Mouse (Mus musculus) ZHBTc4 (cell line): ENCODE measurements around the gene Usp30.
A peak's percentile ranks its signal among the peaks of the same experiment; 100 is the strongest.

Experiments
- DNase-seq: peaks from one replicate; pipeline ENCODE4 v3.0.0-alpha.2; 2011; ENCODE audit warnings: low read depth, low spot score

Gene Usp30

DNA sequence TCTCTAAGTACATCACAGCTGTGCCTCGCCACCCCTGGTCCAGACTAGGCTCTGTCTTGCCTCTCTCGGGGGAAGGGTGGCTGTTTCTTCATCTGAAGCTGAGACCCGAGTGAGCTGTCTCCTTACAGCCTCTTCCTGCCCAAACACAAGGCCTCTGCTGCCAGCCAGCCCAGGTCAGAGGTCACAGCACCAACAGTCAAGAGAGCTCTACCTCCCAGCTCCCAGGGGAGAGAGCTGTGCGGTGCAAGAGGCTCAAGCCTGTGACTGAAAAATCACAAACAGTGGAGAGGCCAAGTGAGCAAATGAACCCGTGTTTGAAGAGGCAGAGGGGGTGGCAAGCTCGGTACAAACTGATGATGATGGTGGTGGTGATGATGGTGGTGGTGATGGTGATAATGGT, 1.3 kb downstream of the Usp30 start:
- no peak for DNase-seq

DNA sequence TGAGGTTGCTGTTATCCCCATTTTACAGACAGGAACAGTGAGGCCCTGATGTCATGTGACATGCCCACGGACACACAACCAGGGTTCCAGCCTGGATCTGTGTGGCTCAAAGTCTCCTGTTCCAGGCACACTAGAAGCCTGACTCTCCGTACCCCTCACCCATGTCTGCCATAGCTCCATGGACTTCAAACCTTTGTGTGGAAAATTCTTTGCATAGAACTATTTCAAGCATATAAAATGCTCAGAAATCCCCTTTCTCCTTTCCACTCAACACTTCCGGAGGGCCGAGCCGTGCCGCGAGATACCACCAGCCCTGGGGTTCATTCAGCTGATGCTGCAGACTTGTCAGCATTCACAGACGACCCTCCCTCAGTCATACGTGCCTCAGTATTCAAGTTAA, 2.3 kb downstream of the Usp30 start:
- no peak for DNase-seq

DNA sequence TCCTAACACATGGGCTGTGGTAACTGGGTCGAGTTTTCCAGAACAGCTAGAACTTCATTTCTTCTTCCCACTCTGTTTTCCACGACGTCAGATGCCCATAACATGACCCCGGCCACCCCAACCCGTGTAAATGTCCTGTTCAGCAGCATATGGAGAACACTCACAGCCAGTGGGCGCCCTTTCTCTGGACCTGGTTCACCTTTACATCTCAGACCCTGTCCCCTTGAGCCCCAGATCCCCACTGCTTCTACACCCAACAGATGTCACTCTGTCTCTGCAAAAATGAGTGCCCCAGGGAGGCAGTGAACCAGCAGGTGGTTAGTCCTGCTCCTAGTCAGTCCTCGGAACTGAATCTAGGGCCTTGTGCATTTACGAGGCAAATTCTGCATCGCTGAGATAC, 2.7 kb downstream of the Usp30 start:
- no peak for DNase-seq

DNA sequence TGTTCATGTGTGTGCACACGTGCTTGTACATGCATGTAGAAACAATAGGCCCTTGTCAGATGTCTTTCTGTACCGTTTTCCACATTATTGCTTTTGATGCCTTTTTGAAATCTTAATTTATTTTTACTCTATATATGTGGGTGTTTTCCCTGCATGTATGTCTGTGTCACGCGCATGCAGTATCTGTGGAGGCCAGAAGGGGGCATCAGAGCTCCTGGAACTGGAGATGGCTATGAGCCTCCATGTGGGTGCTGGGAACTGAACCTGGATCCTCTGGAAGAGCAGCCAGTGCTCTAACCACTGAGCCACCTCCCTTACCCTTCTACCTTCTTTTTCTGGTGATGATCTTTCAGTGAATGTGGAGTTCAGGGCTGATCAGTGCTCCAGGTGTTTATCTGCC, 5.6 kb downstream of the Usp30 start:
- peak; percentile 52 for DNase-seq

DNA sequence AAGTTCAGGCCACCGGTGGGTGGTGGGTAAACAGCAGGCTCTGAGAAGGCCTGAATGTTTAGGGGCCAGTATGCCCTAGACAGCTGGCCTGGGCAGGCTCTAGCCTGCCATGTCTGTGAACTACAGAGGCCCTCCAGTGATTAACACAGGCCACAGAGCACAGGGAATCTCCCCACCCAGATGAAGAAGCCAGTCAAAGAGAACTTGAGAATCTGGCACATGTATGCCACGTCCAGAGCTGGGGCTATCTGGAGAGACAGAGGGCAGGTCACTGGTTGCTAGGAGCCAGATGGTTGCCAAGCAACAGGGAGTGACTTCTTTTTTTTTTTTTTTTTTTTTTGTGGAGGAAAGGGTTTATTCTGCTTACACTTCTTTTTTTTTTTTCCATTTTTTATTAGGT, 7.0 kb downstream of the Usp30 start:
- no peak for DNase-seq

DNA sequence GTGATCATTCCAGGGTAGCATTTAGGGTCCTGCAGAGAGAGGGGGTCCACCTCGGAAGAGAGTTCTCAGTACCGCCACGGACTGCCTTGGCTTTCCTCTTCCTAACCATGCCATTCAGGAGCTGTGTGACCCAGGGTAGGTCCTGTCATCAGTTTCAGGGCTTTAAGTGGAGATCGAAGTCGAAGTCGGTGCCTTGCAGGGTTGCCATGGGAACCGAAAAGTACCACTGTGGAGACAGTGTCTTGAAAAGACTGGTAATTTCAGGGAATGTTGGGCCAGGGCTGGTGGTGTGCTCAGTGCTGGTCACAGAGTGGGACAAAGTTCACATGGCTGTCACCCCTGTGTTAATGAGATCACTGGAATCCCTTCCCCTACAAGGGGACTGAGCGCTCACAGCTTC, 11.7 kb downstream of the Usp30 start:
- no peak for DNase-seq

DNA sequence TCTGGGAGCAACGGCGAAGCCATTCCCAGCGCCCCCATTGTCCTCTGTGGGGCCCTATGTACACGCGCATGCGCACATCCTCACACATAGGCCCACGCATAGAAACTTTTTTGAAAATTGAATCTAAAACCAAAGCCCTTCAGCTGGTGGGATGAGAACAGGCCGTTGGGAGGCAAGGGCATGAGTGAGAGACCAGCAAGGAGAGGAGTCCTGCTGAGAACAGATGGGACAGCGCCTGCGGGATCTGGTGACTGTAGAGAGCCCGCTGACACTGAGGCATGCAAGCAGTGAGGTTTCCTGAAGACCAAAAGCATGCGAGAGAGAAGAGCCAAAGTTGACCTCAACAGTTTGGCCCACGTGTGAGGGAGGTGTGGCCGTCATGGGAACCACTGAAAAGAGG, 20.2 kb downstream of the Usp30 start:
- DNase-seq: no peak

DNA sequence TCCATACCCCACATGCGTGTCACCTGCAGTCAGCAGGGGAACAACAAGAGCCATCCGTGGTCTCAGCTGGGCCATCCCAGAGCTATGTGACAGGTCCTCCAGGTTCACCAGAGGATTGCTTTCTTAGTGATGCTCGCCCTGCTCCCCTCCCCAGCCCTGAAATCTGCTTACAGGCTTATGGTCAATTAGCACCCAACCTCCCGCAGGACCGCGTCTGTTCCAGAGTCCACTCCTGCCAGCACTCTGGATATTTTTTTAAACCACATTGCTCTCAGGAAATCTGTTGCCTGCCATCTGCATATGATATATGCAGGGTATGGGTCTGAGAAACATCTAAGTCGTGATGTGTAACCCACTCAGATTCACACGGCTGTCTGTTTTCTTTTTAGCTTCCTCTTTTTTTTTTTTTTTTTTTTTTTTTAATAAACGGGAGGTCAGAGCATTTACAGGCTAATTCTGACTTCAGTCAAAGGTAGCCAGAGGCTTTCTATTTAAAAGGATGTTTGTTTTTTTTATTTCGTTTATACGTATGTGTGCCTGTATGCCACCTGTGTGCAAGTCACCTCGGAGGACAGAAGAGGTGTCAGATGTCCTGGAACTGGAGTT, 22.7 kb downstream of the Usp30 start:
- no peak for DNase-seq

DNA sequence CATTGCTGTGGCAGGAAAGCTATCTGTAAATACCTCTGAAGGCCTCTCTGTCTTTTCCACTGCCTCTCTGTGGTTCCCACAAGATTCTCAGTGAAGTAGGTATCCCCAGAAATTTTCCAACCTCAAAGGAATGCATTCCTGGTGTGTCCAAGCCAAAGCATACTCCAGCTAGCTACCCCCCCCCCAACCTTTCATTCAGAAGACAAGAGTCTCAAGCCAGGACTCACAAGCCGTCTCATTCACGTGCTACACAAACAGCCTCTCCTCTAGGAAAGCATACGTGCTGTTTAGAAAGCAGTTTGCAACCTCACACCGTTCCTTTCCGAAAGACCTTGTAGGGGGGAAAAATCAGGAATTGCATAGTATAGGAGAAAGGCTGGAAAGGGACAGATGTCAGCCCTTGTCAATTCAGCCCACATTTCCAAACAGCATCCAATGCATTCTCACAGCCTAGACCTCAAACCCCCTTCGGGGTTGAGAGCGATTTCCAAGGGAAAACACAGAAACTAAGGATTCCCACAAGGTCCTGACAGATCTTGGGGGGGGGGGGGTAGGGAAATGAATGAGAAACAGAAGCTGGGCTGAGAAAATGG, 25.3 kb downstream of the Usp30 start:
- DNase-seq: no peak

DNA sequence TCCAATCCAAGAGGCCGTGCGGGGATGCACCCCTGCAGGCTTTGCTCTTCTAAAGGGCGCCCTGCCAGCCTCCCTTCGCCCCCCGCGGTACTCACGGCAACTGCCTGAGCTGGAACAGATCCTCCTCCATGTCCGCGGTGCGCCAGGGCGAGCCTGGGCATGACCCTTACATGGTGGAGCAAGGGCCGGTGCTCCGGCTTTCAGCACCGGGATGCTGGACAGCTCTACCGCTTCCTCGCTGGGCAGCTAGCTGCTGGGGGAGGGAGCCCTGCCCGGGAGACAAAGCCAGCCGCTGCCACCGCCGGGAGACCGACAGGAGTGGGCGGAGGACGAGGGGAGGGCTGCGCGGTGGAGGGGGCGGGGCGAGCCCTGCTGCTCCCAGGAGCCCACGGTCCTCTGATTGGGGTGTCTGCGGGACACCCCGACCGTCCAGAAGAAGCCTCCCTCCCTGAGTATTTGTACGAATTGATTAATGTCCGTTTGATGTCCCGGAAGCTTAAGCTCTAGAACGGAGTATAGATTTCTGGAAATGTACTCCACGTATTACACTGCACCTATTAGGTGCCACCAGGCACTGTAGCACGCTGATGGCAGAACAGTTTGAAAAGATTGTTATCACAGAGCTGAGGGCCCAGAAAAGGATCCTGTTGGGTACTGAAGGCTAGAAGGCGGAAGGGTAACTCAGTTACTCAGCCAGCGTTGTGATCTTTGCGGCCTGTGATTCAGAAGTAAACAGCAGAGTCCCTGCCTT, 26.0 kb downstream of the Usp30 start, which contains the start of gene Svop:
Svop (minus strand) TSS at position 514 of the 751 bp plus-strand sequence.
- DNase-seq: peak; percentile 92

DNA sequence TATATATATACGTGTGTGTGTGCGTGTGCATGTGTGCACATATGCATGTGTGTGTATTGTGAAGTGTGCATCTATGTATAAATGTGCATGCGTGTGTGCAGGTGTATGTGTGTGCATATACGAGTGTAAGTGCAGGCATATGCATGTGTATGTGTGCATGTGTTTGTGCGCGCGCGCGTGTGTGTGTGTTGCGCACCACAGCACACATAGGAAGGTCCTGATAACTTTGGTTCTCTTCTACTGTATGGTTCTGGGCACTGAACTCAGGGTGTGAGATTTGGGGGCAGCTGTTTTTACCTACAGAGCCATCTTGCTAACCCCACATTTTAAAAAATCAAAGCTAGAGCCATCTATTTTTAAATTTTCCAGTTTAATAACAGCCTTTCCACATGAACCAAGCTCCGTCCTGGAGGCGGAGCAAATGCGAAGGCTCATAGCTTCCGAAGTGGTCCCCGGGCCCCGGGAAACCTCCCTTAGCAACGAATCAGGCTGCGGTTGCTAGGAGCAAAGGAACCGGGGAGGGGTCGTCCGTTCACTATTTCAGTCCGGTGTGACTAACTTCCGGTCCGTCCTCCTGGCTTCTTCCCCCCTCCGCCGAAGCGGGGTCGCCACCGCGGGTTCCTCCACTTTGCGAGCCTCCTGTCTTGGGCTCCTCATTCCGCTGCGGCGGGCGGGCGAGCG, 34.6 kb downstream of the Usp30 start:
- DNase-seq: peak; percentile 96

DNA sequence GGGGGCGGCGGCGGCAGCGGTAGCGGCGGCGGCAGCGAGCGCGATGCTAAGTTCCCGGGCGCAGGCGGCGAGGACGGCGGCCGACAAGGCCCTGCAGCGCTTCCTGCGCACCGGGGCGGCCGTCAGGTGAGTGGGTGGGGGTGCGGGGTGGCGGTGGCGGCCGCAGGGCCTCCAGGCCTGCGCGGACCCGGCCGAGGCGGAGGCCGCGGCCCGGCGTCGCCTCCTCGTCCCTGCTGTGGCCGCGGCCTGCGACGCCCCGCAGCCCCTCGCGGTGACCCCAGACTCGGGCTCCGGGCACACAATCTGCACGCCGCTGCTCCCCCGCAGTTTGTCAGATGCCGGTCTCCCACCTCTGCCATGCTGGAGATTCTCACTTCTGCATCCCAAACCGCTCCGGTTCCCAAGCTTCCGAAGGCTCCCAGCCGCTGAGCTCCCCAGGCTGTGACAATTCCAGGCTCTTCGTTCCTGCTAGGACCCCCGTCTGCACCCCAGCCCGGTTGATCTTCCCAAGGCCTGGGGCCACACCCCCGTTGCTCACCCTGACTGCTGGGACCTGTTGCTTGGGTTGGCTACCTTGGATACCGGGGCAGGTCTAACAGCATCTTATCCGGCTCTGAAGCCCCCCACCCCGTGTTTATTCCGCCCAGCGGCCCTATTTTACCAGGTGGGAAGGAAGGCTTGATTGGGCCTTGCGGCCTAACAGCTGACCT, 35.3 kb downstream of the Usp30 start:
- no peak for DNase-seq

DNA sequence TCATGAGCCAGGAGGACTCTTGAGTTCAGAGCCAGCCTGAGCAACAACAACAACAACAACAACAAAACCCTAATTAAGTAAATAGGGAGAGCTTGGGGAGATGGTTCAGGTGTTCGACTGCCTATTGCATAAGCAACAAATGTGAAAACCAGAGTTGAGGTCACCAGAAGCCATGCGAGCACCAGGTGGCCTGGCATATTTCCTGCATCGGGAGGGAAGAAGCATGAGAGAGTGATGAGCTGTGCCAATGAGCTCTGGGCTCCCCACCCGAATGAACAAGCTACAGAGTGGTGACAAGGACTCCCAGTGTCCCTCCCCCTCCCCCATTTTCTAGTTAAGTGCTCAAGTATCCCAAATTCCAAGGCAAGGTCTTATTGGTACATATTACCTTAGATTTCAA, 36.6 kb downstream of the Usp30 start:
- no peak for DNase-seq

DNA sequence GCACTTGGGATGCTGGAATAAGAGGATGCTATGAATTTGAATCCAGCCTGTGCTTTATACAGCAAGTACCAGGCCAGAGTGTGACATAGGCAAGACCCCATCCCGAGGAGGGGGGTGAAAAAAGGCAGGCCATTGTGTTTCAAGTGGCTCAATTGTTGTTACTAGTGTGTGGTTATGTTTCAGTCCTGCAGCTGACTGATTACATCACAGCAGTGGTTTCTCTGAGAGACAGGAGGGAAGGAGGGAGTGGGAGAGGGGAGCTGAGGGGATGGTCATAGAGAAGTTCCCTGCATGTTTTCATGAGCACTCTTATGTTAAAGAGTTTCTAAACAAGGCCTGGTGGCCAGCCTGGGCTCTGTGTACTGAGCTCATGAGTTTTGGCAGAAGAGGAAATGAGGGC, 37.5 kb downstream of the Usp30 start:
- DNase-seq: no peak

DNA sequence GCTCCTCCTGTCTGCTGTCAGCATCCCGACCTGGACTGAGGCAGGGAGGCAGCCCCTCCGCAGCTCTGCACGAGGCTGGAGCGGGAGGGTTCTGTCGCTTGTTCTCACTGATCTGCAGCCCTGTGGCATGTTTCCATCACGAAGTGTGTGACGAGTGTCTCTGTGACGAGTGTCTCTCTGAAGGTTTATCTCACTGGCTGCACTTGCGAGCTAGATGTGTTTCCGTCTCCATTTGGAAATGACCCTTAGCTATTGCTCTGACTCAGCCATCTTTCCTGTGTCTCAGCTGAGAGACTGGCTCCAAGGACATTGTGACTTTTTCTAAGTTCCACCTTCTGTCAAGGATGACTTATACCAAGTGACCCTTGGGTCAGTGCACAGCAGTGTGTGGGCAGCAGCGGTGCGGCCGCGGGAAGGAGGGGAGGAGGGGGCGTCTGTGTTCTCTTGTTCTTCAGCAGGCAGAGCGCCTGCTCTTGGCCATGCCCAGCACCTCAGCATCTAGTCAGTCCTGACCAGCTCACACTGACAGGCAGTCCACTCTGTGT, 41.2 kb downstream of the Usp30 start:
- no peak for DNase-seq

DNA sequence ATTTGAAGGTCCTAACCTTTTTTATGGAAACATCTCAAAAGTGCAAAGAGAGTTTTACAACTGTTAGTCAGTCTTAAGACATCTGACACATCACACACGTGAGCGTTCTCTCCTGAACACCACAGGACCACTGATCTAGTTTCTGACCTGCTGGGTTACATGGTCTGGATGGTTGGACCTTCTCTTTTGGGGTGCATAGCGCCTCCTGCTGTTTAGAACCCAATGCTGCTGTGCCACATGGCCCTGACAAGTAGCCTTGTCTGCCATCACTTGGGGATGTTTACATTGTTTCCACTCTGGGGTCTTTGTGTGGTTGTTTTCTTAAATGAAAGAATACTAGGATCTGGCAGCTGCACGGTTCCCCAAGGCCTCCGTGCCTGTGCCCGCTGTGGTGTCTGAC, 48.1 kb downstream of the Usp30 start:
- DNase-seq: peak; percentile 63

DNA sequence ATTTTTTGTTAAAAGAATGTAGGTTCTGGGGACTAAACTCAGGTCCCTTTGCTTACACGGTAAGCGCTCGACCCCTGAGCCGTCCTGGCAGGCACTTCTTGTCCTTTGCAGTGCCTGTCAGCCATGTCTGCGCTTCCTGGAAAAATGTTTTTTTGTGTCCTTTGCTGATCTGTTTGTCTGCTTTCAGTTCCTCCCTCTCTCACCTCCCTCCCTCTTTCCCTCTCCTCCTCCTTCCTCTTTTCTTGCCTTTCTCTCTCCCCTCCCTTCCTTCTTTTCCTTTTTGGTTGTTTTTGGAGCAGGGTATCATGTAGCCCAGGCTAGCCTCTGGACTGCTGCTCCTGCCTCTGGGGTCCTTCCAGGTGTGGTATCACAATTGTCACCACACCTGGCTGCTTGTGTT, 49.8 kb downstream of the Usp30 start:
- DNase-seq: no peak

DNA sequence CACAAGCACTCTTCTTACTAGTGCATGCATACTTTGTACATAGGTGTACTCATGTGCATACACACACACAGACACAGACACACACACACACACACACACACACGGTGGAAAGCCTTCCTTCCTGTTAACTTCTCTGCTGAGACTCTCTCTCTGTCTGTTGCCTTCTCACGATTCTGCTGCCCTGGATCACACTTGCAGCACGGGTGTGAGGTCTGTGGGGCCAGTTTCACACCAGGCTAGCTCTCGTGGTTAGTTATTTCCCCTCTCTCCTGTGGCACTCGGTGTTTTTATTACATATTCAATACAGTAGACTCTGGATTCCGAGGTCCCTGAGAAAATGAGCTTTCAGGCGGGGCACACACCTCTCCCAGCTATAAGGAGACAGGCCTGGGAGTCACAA, 51.3 kb downstream of the Usp30 start:
- no peak for DNase-seq

DNA sequence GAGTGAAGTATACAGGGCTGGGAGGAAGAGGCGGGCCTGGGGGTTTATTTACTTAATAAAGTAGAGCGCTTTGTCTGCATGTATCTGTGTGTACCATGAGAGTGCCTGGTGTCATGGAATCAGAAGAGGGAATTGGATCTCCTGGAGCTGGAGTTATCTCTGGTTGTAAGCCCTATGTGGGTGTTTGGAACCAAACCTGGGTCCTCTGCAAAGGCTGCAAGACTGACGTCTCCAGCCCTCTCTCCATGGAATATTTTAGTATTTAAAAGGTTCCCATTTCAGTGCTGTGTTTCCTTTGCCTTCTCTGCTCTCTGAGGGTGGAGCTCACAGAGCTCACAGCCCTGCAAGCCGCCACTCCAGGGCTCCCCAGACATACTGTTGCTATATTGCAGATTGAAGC, 54.5 kb downstream of the Usp30 start:
- DNase-seq: no peak

DNA sequence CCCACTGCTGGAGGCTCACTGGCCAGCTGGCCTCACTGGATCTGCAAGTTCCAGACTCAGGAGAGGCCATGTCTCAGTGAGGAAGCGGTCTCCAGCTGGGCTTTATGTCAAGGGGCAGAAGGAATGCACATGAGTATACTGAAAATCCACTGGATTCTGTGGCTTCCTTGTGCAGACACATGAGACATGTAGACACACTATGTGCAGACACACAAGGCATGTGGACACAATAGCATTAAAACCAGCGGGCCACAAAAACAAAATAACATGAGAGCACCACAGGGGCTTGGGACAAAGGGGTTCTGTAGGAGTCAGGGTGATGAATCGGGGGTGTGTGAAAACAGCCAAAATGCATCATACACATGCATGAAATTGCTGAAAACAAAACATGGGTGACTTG, 60.7 kb downstream of the Usp30 start:
- DNase-seq: no peak

DNA sequence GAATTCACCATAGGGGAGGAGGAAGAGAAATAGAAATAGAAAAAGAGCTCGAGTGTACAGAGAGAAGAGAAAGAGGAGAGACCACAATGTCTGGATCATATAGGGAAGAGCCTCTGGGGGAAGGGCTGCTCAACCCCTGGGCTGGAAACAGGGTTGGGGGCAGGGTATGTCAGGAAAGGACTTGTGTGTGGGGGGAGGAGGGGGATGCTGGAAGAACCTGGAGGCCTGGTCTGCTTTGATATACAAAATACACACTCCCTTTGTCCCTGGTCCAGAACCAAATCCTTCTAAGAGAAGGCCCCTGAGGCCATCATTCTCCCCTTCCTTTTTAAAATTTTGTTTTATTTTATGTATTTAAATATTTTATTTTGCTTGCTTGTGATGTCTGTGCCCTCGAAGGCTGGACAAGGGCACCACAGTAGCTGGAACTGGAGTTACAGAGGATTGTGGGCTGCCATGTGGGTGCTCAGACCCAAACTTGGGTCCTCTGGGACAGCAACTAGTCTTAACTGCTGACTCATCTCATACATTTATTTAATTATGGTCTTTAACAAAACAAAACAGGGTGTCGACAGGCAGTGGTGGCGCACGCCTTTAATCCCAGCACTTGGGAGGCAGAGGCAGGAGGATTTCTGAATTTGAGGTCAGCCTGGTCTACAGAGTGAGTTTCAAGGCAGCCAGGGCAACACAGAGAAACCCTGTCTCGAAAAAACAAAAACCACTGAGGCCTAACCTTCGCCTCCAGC, 61.4 kb downstream of the Usp30 start:
- DNase-seq: peak; percentile 74
